Mouse (Mus musculus): Measurements from ENCODE around the gene Syngr1.

The Syngr1 gene

GRCm38 (mm10) chr15:80090155-80090554, 979 bp upstream of the Syngr1 start:
- no peak for DNase-seq (ENCODE audit: low spot score in 2 of 2)

- DNase-seq (ENCODE audit: low spot score in 2 of 2) = no peak
Measured at GRCm38 (mm10) chr15:80090741-80091120, 403 bp upstream of the Syngr1 start.

GRCm38 (mm10) chr15:80092041-80092441, 907 bp downstream of the Syngr1 start:
- no peak for DNase-seq (ENCODE audit: low spot score in 2 of 2)

- no peak for DNase-seq (ENCODE audit: low spot score in 2 of 2)
Measured at GRCm38 (mm10) chr15:80092599-80092998, 1.5 kb downstream of the Syngr1 start.

GRCm38 (mm10) chr15:80094201-80094600, 3.1 kb downstream of the Syngr1 start:
- DNase-seq (ENCODE audit: low spot score in 2 of 2) = no peak

GRCm38 (mm10) chr15:80095596-80095995, 4.5 kb downstream of the Syngr1 start:
- no peak for DNase-seq (ENCODE audit: low spot score in 2 of 2)

GRCm38 (mm10) chr15:80096406-80096805, 5.3 kb downstream of the Syngr1 start:
- no peak for DNase-seq (ENCODE audit: low spot score in 2 of 2)

- DNase-seq (ENCODE audit: low spot score in 2 of 2) = no peak
Measured at GRCm38 (mm10) chr15:80096946-80097881, 6.1 kb downstream of the Syngr1 start.

- DNase-seq (ENCODE audit: low spot score in 2 of 2) = no peak
Measured at GRCm38 (mm10) chr15:80097999-80098461, 6.9 kb downstream of the Syngr1 start.

GRCm38 (mm10) chr15:80098809-80099208, 7.7 kb downstream of the Syngr1 start:
- no peak for DNase-seq (ENCODE audit: low spot score in 2 of 2)

GRCm38 (mm10) chr15:80099477-80099876, 8.3 kb downstream of the Syngr1 start:
- no peak for DNase-seq (ENCODE audit: low spot score in 2 of 2)

- no peak for DNase-seq (ENCODE audit: low spot score in 2 of 2)
Measured at GRCm38 (mm10) chr15:80100196-80100595, 9.1 kb downstream of the Syngr1 start.

- DNase-seq (ENCODE audit: low spot score in 2 of 2) = no peak
Measured at GRCm38 (mm10) chr15:80100871-80101270, 9.7 kb downstream of the Syngr1 start.

GRCm38 (mm10) chr15:80101503-80101902, 10.4 kb downstream of the Syngr1 start:
- DNase-seq (ENCODE audit: low spot score in 2 of 2) = no peak

- no peak for DNase-seq (ENCODE audit: low spot score in 2 of 2)
Measured at GRCm38 (mm10) chr15:80102495-80102894, 11.4 kb downstream of the Syngr1 start.

- no peak for DNase-seq (ENCODE audit: low spot score in 2 of 2)
Measured at GRCm38 (mm10) chr15:80105490-80106410, 14.6 kb downstream of the Syngr1 start.

GRCm38 (mm10) chr15:80107143-80107542, 16.0 kb downstream of the Syngr1 start:
- DNase-seq (ENCODE audit: low spot score in 2 of 2) = no peak

- DNase-seq (ENCODE audit: low spot score in 2 of 2) = no peak
Measured at GRCm38 (mm10) chr15:80107575-80107974, 16.4 kb downstream of the Syngr1 start.

- no peak for DNase-seq (ENCODE audit: low spot score in 2 of 2)
Measured at GRCm38 (mm10) chr15:80111436-80111835, 20.3 kb downstream of the Syngr1 start.

GRCm38 (mm10) chr15:80112499-80112898, 21.4 kb downstream of the Syngr1 start:
- no peak for DNase-seq (ENCODE audit: low spot score in 2 of 2)

GRCm38 (mm10) chr15:80114414-80114813, 23.3 kb downstream of the Syngr1 start:
- DNase-seq (ENCODE audit: low spot score in 2 of 2) = no peak

- no peak for DNase-seq (ENCODE audit: low spot score in 2 of 2)
Measured at GRCm38 (mm10) chr15:80115256-80115655, 24.1 kb downstream of the Syngr1 start.

All from urinary bladder, postnatal 36 days (tissue).